Mouse (Mus musculus): ENCODE data around the gene Pfas. TPM values are rescaled to one million over a fixed set of nuclear protein-coding genes. Genes with fewer than 3 reads are reported as not detected.

Gene Pfas
- 26.1 and 27.5 TPM in 2 replicates for polyA plus RNA-seq (2015; fragmentation: Nextera tagmentation; extraction: Ambion mirVana)

DNA sequence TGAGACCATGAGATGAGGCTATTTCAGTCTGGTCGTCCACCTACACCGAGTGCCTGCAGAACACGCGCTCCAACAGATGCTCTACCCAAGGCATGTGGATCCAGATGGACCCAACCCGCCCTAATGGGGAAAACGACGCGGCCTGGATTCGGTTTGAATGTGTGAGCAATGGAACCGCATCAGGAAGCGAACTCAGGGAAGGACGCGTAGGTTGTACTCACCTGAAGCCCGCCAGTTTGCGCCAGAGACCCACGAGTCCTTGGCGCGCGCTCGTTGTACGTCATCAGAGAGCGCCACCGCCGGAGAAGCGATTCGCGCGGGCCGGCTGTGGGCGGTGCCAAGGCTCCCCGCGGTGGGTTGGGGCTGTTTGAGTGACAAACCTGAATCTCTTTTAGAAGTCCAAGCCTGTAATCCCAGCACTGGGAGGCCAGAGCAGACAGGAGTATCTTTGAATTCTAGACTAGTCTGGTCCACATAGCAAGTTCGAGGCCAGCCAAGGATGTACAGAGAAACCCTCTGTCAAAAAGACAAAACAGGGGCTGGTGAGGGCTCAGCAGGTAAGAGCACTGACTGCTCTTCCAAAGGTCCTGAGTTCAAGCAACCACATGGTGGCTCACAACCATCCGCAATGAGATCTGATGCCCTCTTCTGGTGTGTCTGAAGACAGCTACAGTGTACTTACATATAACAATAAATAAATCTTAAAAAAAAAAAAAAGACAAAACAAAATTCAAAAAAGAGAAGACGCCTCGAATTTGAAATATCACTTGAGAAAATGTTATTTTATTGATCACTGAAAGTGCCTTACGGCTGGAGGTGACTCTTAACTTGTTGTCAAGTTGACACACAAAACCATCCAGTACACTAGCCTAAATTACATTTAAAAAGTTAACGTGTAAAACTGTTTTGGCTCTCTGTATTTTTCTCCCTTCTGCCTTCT is at the start of gene Pfas:
Gene Pfas (minus strand): TSS at position 279 of the 940 bp plus-strand sequence.
- Histone ChIP-seq H3K27me3 (no peaks in the 10 kb centered on the region), H3K4me2 (replicated peaks) (peak within 1 kb of the TSS; percentile 60)
- 10% methylated on average over 38 of the region's 38 CpGs for WGBS

DNA sequence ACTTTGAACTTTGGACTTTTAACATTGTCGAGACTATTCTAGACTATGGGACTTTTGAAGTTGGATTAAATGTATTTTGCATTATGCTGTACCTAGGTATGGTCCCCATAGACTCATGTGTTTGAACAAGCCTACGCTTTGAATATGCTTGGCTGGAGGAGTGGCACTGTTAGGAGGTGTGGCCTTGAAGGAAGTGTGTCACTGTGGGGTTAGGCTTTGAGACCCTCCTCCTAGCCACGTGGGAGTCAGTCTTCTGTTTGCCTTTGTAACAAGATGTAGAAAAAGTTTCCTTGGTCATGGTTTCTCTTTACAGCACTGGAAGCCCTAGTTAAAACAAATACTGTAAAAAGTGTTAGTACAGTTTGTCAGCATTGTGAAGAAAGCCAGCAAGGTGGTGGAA is 45.6 kb upstream of the Pfas start:
- ATAC-seq (ENCODE audit: insufficient number of reproducible peaks, low FRiP score, low TSS enrichment, low read depth) = no peak

More for the DNA sequence above, at the start of gene Pfas:
- H3K36me3 ChIP-seq = no peaks in the 10 kb centered on the region
- ATAC-seq (ENCODE audit: insufficient number of reproducible peaks, low FRiP score, low TSS enrichment, low read depth) = peak; percentile 86
- H3K4me1 ChIP-seq = peaks cover 25% of the 10 kb centered on the region
- peak within 1 kb of the TSS; percentile 71; the same call in 1 of the 2 replicates for H3K27ac ChIP-seq (replicated peaks)
- H3K4me3 ChIP-seq (replicated peaks) = peak within 1 kb of the TSS; percentile 84
- H3K9me3 ChIP-seq (replicated peaks) = no peaks in the 10 kb centered on the region
- H3K9ac ChIP-seq = peak within 1 kb of the TSS; percentile 65

GRCm38 (mm10) chr11:69052824-69053421 is 44.7 kb upstream of the Pfas start:
- no peak overlapping the region for H3K27ac ChIP-seq (replicated peaks)
- H3K9ac ChIP-seq = no peak overlapping the region
- H3K9me3 ChIP-seq (replicated peaks) = no peaks in the 10 kb centered on the region
- 92% methylated on average over 2 of the region's 2 CpGs for WGBS
- H3K27me3 ChIP-seq = no peaks in the 10 kb centered on the region
- H3K4me2 ChIP-seq (replicated peaks) = no peak overlapping the region
- peaks cover 29% of the 10 kb centered on the region for H3K36me3 ChIP-seq
- peaks cover 12% of the 10 kb centered on the region; the same call in 1 of the 2 replicates for H3K4me1 ChIP-seq
- no peak overlapping the region for H3K4me3 ChIP-seq (replicated peaks)
- no peak for ATAC-seq (ENCODE audit: insufficient number of reproducible peaks, low FRiP score, low TSS enrichment, low read depth)

More for the DNA sequence above, 45.6 kb upstream of the Pfas start:
- Histone ChIP-seq H3K4me3 (replicated peaks) (no peak overlapping the region), H3K9me3 (replicated peaks) (no peaks in the 10 kb centered on the region), H3K36me3 (peaks cover 23% of the 10 kb centered on the region), H3K27ac (replicated peaks) (no peak overlapping the region), H3K4me1 (peaks cover 11% of the 10 kb centered on the region; the same call in 1 of the 2 replicates), H3K4me2 (replicated peaks) (no peak overlapping the region), H3K27me3 (no peaks in the 10 kb centered on the region), H3K9ac (no peak overlapping the region)
- 68% methylated on average over 3 of the region's 3 CpGs for WGBS

- 83% methylated on average over 4 of the region's 4 CpGs for WGBS
- no peak overlapping the region for H3K9ac ChIP-seq
- H3K27ac ChIP-seq (replicated peaks) = no peak overlapping the region
- H3K4me3 ChIP-seq (replicated peaks) = no peak overlapping the region
- no peaks in the 10 kb centered on the region for H3K9me3 ChIP-seq (replicated peaks)
- H3K36me3 ChIP-seq = peaks cover 29% of the 10 kb centered on the region
- no peaks in the 10 kb centered on the region for H3K27me3 ChIP-seq
- ATAC-seq (ENCODE audit: insufficient number of reproducible peaks, low FRiP score, low TSS enrichment, low read depth) = no peak
- peaks cover 20% of the 10 kb centered on the region for H3K4me1 ChIP-seq
- no peak overlapping the region for H3K4me2 ChIP-seq (replicated peaks)
Measured at GRCm38 (mm10) chr11:69051771-69052170, 43.5 kb upstream of the Pfas start.

GRCm38 (mm10) chr11:69050748-69051147 is 42.5 kb upstream of the Pfas start:
- H3K4me1 ChIP-seq = peaks cover 27% of the 10 kb centered on the region
- H3K27me3 ChIP-seq = no peaks in the 10 kb centered on the region
- H3K36me3 ChIP-seq = peaks cover 29% of the 10 kb centered on the region
- no peaks in the 10 kb centered on the region for H3K9me3 ChIP-seq (replicated peaks)
- ATAC-seq (ENCODE audit: insufficient number of reproducible peaks, low FRiP score, low TSS enrichment, low read depth) = no peak
- no peak overlapping the region for H3K9ac ChIP-seq
- 94% methylated on average over 8 of the region's 8 CpGs for WGBS
- H3K27ac ChIP-seq (replicated peaks) = no peak overlapping the region
- no peak overlapping the region for H3K4me3 ChIP-seq (replicated peaks)
- H3K4me2 ChIP-seq (replicated peaks) = no peak overlapping the region

GRCm38 (mm10) chr11:69048151-69048550 is 39.9 kb upstream of the Pfas start:
- 95% methylated on average over 14 of the region's 14 CpGs for WGBS
- no peak overlapping the region for H3K27ac ChIP-seq (replicated peaks)
- no peak overlapping the region for H3K4me3 ChIP-seq (replicated peaks)
- H3K36me3 ChIP-seq = peaks cover 29% of the 10 kb centered on the region
- H3K27me3 ChIP-seq = no peaks in the 10 kb centered on the region
- no peak overlapping the region for H3K4me2 ChIP-seq (replicated peaks)
- H3K9ac ChIP-seq = no peak overlapping the region
- ATAC-seq (ENCODE audit: insufficient number of reproducible peaks, low FRiP score, low TSS enrichment, low read depth) = no peak
- H3K9me3 ChIP-seq (replicated peaks) = no peaks in the 10 kb centered on the region
- H3K4me1 ChIP-seq = peaks cover 27% of the 10 kb centered on the region

GRCm38 (mm10) chr11:69047592-69047991 is 39.3 kb upstream of the Pfas start:
- Histone ChIP-seq H3K27ac (replicated peaks) (no peak overlapping the region), H3K9ac (no peak overlapping the region), H3K36me3 (peaks cover 29% of the 10 kb centered on the region), H3K4me2 (replicated peaks) (peak overlapping the region; percentile 84), H3K9me3 (replicated peaks) (no peaks in the 10 kb centered on the region), H3K27me3 (no peaks in the 10 kb centered on the region), H3K4me1 (peaks cover 27% of the 10 kb centered on the region), H3K4me3 (replicated peaks) (peak overlapping the region; percentile 84; the same call in 1 of the 2 replicates)
- WGBS = 89% methylated on average over 12 of the region's 12 CpGs
- no peak for ATAC-seq (ENCODE audit: insufficient number of reproducible peaks, low FRiP score, low TSS enrichment, low read depth)

DNA sequence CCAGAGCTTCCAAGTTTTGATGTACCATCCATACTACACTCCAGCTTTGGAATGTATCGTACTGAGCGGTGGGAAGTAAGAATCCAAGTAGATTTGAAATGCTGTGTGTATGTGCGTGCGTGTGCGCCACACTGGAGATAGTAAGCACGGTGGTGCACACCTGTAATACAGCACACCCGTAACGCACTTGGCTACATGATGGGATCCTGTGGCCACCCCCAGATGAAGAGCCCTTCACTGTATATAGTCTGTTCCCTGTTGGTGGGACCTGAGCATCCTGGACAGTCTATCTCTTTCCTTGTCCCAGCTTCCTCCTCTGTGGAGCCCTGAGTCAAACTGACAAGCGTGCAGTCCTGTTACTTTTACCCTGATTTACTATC is 38.1 kb upstream of the Pfas start:
- peaks cover 26% of the 10 kb centered on the region for H3K36me3 ChIP-seq
- 9% methylated on average over 9 of the region's 9 CpGs for WGBS

GRCm38 (mm10) chr11:69045531-69046394 is 37.5 kb upstream of the Pfas start, which contains the start of gene Aurkb:
Gene Aurkb (plus strand): TSS chr11:69045647.
- H3K4me1 ChIP-seq = peaks cover 27% of the 10 kb centered on the region
- no peaks in the 10 kb centered on the region for H3K9me3 ChIP-seq (replicated peaks)
- H3K4me3 ChIP-seq (replicated peaks) = peak within 1 kb of the TSS; percentile 84
- peak within 1 kb of the TSS; percentile 63 for H3K9ac ChIP-seq
- H3K27me3 ChIP-seq = no peaks in the 10 kb centered on the region
- H3K27ac ChIP-seq (replicated peaks) = peak within 1 kb of the TSS; percentile 87
- under 1% methylated on average over 54 of the region's 54 CpGs for WGBS
- ATAC-seq (ENCODE audit: insufficient number of reproducible peaks, low FRiP score, low TSS enrichment, low read depth) = peak; percentile 68
- H3K36me3 ChIP-seq = peaks cover 21% of the 10 kb centered on the region
- peak within 1 kb of the TSS; percentile 84 for H3K4me2 ChIP-seq (replicated peaks)

More for the DNA sequence above, 38.1 kb upstream of the Pfas start:
- peak overlapping the region; percentile 63 for H3K9ac ChIP-seq
- no peaks in the 10 kb centered on the region for H3K27me3 ChIP-seq
- no peaks in the 10 kb centered on the region for H3K9me3 ChIP-seq (replicated peaks)
- no peak for ATAC-seq (ENCODE audit: insufficient number of reproducible peaks, low FRiP score, low TSS enrichment, low read depth)
- H3K4me3 ChIP-seq (replicated peaks) = peak overlapping the region; percentile 84
- H3K4me2 ChIP-seq (replicated peaks) = peak overlapping the region; percentile 84
- H3K27ac ChIP-seq (replicated peaks) = peak overlapping the region; percentile 87
- H3K4me1 ChIP-seq = peaks cover 27% of the 10 kb centered on the region

DNA sequence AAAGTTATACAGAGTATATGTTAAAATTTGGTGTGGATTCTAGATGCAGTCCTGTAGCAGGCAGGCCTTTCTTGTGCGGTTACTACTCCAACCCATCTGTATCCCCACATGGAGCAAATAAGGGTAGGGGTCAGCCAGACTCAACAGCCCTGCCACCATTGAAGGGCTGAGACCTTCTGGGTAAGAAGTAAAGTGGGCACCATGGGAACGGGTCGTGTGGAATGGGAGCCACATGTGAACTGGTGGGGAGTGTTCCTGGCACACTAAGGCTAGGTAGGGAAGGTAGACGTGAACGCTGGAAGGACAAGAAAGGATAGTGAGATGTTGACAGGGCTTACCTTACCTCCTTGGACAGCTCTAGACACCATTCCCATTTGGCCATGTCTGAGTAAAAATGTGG is 29.9 kb upstream of the Pfas start:
- WGBS = 78% methylated on average over 5 of the region's 5 CpGs
- no peak overlapping the region for H3K9ac ChIP-seq
- H3K4me2 ChIP-seq (replicated peaks) = peak overlapping the region; percentile 60
- H3K4me3 ChIP-seq (replicated peaks) = peak overlapping the region; percentile 78
- peaks cover 24% of the 10 kb centered on the region for H3K36me3 ChIP-seq
- no peaks in the 10 kb centered on the region for H3K27me3 ChIP-seq
- H3K4me1 ChIP-seq = peaks cover 28% of the 10 kb centered on the region
- no peaks in the 10 kb centered on the region for H3K9me3 ChIP-seq (replicated peaks)
- ATAC-seq (ENCODE audit: insufficient number of reproducible peaks, low FRiP score, low TSS enrichment, low read depth) = no peak
- no peak overlapping the region for H3K27ac ChIP-seq (replicated peaks)

Measured in embryonic facial prominence, embryonic 15.5 days (tissue).